Mouse (Mus musculus): Measurements from ENCODE around the gene Slc25a24.

The Slc25a24 gene

DNA sequence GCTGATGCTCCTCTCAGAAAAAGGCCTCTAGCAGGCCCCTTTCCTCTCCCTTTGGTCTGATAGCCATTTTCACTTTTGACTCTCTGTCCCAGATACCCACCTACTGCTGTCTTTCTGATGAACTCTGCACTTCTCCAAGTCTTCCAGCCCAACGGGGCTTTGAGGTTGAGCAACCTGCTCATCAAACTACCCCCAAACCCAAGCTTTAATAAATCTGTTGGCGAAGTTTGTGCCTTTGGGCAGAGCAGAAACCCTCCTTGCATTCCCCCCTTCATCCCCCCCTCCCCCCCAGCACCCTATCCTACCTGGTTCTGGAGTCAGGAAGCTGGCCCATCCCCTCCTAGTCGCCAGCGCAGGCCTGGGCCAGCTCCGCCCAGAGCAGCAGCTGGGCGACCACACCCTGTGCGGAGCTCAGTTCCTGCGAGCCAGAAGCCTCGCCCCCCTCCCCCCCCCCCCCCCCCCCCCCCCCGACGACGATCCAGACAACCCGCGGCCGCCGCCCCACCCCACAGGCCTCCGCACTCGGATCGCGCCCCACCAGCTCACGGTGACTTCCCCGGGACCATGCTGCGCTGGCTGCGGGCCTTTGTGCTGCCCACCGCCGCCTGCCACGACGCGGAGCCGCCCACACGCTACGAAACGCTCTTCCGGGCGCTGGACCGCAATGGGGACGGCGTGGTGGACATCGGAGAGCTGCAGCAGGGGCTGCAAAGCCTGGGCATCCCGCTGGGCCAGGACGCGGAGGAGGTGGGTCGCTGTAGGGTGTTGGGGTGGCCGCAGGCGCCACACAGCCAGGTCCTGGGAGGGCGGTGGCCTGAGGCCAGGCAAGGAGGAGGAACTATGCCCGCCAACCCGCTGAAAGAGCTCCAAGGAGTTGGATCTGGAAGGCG is at the start of gene Slc25a24:
TSS of gene Slc25a24 (plus strand) at position 509 of the 890 bp plus-strand sequence.
- in situ Hi-C loops (cut with MboI, MseI): no loop called here

- in situ Hi-C loops (cut with MboI, MseI): no loop called here
Measured at GRCm38 (mm10) chr3:109080169-109080568, 42.8 kb upstream of the Slc25a24 start, which contains the start of gene Slc25a54. TSS of gene Slc25a54 (plus strand) at chr3:109080469.

- in situ Hi-C loops (cut with MboI, MseI): no loop called here
Measured at GRCm38 (mm10) chr3:109084418-109084817, 38.5 kb upstream of the Slc25a24 start.

- in situ Hi-C loops (cut with MboI, MseI): no loop called here
Measured at GRCm38 (mm10) chr3:109088460-109088859, 34.5 kb upstream of the Slc25a24 start.

DNA sequence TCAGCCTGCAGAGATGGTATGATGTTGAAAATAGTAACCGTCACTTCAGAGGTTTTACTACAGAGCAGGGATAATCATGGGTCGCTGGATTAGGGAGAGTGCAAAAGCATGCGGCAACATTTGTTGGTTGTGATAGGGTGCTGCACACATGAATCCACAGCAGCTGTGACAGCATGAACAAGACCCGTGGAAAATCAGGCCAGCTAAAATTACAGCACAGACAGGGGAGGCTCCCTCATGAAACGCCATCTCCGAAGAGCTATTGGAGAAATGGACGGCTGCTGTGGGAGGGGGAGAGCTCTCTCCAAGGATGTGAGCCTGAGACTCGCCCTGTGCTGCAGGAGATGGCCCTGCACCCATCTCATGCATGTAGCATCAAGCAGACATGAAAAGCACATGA is 18.2 kb upstream of the Slc25a24 start:
- in situ Hi-C loops (cut with MboI, MseI): no loop called here

DNA sequence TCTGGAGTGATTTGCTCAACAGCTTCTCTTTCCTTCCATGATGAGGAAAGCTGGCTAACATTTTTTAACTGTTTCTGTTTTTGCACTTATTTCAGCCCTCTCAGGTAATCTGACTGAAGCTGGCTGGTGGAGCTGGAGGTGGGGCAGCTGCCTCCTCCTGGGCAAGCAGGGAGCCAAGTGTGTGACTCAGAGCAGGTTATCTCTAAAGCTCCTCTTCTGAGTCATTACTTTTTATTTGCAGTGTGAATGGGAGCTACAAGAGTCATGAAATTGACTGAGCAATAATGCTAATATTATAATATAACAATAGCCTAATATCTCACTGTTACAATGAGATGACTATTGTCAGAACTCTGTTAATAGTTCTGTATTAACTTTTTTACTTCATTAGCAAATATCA is 5.8 kb upstream of the Slc25a24 start:
- in situ Hi-C loops (cut with MboI, MseI): loop anchor here (5.0 kb wide), 1 partner anchor 50 kb away; no protein-coding TSS in a partner anchor

GRCm38 (mm10) chr3:109119562-109119961 is 3.4 kb upstream of the Slc25a24 start:
- in situ Hi-C loops (cut with MboI, MseI): loop anchor here (5.0 kb wide), 1 partner anchor 48 kb away; no protein-coding TSS in a partner anchor

- in situ Hi-C loops (cut with MboI, MseI): loop anchor here (5.0 kb wide), 1 partner anchor 47 kb away; no protein-coding TSS in a partner anchor
Measured at GRCm38 (mm10) chr3:109119973-109120372, 3.0 kb upstream of the Slc25a24 start.

DNA sequence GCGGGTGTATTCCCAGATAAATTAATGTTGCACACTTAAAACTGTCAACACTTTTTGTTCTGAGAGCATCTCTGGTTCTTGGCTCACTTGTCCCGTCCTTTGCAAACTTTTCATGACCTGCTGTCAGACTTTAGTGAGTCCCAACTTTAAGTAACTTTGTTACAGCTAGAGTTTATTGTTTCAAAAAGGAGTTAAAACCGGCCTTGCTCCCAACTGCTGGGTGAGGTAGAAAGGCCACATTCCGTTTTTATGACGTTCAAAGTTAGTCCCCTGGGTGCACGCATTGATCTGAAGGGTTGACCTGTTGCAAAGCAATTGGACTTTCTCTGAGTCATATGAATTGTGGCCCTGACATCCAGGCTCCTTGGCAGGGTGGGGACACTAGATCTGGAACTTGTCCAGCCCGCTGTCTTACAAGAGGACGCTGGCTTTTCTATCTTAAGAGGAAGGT is 607 bp downstream of the Slc25a24 start:
- in situ Hi-C loops (cut with MboI, MseI): no loop called here

DNA sequence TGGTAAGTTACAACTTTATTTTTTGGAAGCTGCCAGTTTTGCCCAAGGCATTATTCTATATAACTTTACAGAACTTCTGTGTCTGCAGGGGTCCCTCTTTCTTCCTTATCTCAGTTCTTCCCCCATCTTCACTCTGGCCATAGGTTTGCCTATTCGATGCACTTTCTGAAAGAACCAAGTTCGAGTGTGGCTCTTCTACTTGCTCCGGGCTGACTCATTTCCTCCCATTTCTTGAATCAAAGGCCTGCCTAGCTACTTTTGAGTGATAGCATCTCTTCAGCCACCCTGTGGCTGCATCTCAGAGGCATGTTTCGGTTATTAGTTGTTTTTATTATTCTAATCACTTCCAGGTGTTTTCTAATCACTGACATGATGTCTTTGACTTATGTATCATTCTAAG is 1.1 kb downstream of the Slc25a24 start:
- in situ Hi-C loops (cut with MboI, MseI): no loop called here

DNA sequence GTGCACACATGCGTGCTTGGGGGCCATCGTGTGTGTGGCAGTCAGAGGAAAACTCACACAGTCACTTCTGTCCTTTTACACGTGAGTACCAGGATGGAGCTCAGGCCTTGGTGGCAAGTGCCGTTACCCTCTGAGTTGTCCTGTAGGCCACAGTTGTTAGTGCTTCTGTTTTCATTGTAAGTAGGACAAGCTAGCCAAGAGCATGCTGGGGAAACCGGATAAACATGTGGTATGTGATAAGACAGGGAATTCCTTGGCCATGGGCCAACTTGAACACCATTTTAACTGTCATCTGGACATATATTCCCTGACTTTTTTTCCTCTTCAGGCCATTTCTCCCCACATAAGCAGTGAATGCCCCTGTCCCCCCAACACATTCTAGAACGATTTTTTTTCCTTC is 2.6 kb downstream of the Slc25a24 start:
- in situ Hi-C loops (cut with MboI, MseI): no loop called here

GRCm38 (mm10) chr3:109129768-109130167 is 6.8 kb downstream of the Slc25a24 start:
- in situ Hi-C loops (cut with MboI, MseI): no loop called here

- in situ Hi-C loops (cut with MboI, MseI): no loop called here
Measured at GRCm38 (mm10) chr3:109132966-109133365, 10.0 kb downstream of the Slc25a24 start.

DNA sequence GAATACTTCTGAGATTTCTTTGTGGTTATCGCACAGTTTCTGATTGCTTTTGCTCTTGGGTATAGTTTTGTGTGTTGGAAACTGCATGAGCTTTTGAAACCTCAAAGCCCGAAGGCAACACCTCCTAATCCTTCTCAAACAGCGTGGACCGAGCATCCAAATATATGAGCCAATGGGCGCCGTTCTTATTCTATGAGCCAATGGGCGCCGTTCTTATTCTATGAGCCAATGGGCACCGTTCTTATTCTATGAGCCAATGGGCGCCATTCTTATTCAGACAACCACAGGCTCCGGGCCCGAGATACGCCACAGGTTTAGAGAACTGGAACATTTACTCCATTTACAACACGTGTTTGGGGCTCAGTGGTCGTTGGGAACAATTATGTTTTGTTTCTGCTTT is 11.1 kb downstream of the Slc25a24 start:
- in situ Hi-C loops (cut with MboI, MseI): no loop called here

DNA sequence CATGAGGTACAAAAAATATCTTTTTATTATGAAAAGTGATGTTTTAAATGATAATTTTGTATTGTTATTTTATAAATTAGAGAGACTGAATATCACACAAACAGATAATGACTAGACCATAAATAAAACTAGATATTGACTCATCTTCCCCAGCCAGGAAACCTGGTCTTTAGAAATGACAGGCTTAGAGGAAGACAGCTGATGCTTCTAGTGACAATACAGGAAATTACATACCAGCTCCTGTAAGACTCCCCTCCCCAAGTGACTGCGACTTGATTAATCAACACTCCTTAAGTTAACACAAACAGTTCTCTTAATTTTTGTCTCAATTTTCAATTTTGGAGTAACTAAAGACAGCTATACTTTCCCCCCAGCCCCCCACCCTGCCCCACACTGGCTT is 12.4 kb downstream of the Slc25a24 start:
- in situ Hi-C loops (cut with MboI, MseI): no loop called here

- in situ Hi-C loops (cut with MboI, MseI): loop anchor here (5.0 kb wide), 1 partner anchor 345 kb away; no protein-coding TSS in a partner anchor
Measured at GRCm38 (mm10) chr3:109152561-109152960, 29.6 kb downstream of the Slc25a24 start.

- in situ Hi-C loops (cut with MboI, MseI): loop anchor here (5.0 kb wide), 1 partner anchor 344 kb away; no protein-coding TSS in a partner anchor
Measured at GRCm38 (mm10) chr3:109153410-109153809, 30.5 kb downstream of the Slc25a24 start.

GRCm38 (mm10) chr3:109155926-109156669 is 33.1 kb downstream of the Slc25a24 start:
- in situ Hi-C loops (cut with MboI, MseI): no loop called here

DNA sequence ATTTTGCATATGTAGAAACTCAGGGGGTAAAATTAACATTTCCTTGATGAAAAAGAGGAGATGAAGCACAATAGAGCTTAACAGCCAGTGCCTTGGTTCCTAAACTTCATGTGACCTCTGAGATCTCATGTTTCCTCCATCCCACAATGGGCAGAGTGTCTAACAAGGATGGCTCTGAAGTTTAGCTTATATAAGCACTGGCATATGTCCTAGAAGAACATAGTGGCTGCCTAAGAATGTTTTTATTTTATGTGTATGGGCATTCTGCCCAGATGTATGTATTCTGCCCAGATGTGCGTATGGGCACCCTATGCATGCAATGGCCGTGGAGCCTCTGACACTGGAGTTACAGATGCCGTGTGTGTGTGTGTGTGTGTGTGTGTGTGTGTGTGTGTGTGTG is 34.5 kb downstream of the Slc25a24 start:
- in situ Hi-C loops (cut with MboI, MseI): no loop called here

GRCm38 (mm10) chr3:109164088-109164487 is 41.1 kb downstream of the Slc25a24 start:
- in situ Hi-C loops (cut with MboI, MseI): no loop called here

GRCm38 (mm10) chr3:109164644-109165043 is 41.7 kb downstream of the Slc25a24 start:
- in situ Hi-C loops (cut with MboI, MseI): loop anchor here (5.0 kb wide), 1 partner anchor 47 kb away; no protein-coding TSS in a partner anchor

- in situ Hi-C loops (cut with MboI, MseI): loop anchor here (5.0 kb wide), 1 partner anchor 48 kb away; no protein-coding TSS in a partner anchor
Measured at GRCm38 (mm10) chr3:109165214-109165829, 42.4 kb downstream of the Slc25a24 start.
